Mouse (Mus musculus) left cerebral cortex, postnatal 14 days (tissue): ENCODE measurements around the gene Sccpdh. TPM values are rescaled to one million over a fixed set of nuclear protein-coding genes. Genes with fewer than 3 reads are reported as not detected.
"Not testable (repeated sequence)": the region's sequence is repeated elsewhere in the genome, so short reads cannot be mapped to it uniquely, and the experiment has no call there.

Experiments used
- DNase-seq, 2 experiments: peaks; one replicate each; pipeline ENCODE4 v3.0.0; 2021 to 2022; ENCODE audit warnings: low spot score in 2 of 2, mixed read lengths in 1 of 2
- intact Hi-C: fragments of 180-260 bp; cut with DNase I; formaldehyde crosslinking; loops from one replicate; pipeline ENCODE4 v1.15.1; 2025
- total RNA-seq, 2 experiments: library from RNA; stranded (reverse); gene quantifications; 2 replicates each; pipeline ENCODE4 v1.2.3; 2021

Gene Sccpdh
- total RNA-seq, 2 experiments from 2014 or later, result 58.6 to 61.2 TPM

DNA sequence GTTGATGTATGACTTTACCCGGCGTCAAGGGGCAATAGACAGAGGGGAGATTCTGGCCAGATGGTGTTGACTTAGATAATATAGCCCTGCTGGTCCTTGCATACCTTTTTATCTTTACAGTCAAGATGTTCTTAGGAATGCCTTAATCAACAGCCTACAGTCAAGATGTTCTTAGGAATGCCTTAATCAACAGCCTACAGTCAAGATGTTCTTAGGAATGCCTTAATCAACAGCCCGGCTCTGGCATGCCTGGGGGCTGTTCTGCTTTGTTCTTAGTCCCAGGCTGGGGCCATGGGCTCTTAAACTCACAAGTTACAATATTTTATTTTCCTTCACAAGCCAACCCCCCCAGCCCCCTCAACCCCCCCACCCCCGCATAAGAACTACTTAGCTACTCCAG, 47.3 kb downstream of the Sccpdh start:
- intact Hi-C loops, DNase-seq: not testable (repeated sequence)

GRCm38 (mm10) chr1:179715786-179716185, 47.8 kb downstream of the Sccpdh start:
- intact Hi-C loops, result no loop called here
- DNase-seq, result no peak

- intact Hi-C loops, result no loop called here
- DNase-seq, result no peak
Measured at GRCm38 (mm10) chr1:179722811-179723469, 54.9 kb downstream of the Sccpdh start.

DNA sequence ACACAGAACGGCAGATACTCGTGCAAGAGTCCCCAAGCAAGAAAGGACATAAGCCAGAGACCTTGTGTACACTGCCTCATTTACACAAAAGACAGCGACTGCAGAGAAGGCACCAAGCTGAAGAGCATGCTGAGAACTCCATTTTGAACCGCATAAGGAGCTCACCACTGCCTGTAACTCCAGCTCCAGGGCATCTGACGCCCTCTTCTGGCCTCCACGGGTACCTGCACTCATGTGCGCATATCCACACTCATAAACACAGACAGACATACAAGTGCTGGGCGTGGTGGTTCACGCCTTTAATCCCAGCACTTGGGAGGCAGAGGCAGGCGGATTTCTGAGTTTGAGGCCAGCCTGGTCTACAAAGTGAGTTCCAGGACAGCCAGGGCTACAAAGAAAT, 60.7 kb downstream of the Sccpdh start:
- intact Hi-C loops, result no loop called here
- DNase-seq, result no peak

GRCm38 (mm10) chr1:179731391-179731790, 63.4 kb downstream of the Sccpdh start:
- DNase-seq, result no peak
- intact Hi-C loops, result loop anchor here (10.0 kb wide), 1 partner anchor 87 kb away; no protein-coding TSS in a partner anchor

DNA sequence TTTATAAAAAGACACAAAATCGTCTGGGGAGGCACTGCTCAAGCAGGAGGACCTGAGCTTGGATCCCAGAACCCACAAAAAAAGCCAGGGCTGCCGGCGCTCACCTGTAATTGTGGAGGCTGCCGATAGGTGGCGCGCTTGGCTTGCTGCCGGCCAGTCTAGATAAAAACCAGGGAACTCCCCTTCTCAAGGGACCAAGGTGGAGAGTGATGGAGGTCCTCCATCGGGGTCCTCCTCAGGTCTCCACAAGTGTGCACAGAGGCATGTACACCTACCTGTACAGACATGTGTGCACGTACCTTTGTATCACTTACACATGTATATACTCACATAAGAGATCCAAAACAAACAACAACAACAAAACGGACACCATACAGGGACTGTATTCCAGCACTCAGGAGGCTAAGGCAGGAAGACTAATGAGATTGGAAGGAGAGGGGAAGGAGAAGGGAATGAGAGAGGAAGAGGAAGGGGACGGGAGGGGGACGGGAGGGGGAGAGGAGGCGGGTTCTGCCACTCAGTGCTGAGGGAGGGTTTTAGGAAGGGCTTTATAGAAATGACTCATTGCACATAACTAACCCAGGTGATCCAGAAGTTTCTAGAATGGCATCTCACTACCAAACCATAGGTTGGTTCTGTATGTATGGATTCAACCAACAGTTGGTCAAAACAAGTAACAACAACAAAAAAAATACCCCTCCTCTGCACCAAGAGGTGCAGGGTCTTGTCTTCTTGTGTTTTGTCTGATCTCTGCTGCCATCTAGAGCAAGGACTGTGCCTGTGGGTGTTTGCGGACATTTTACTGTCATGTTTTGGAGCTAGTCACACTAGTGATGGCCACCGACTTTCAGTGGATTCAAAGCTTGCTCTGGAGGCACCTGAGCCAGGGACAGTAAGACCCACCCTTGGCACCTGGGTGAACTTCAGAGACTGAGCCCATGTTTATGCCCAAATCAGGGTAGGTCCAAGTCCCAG, 66.8 kb downstream of the Sccpdh start:
- DNase-seq, result peak; percentile 59 to 69
- intact Hi-C loops, result loop anchor here (5.0 to 10.0 kb wide), 2 partner anchors 90 to 217 kb away; partner anchors contain the start of gene Smyd3

GRCm38 (mm10) chr1:179736483-179736882, 68.5 kb downstream of the Sccpdh start:
- intact Hi-C loops, result loop anchor here (5.0 to 10.0 kb wide), 2 partner anchors 92 to 219 kb away; partner anchors contain the start of gene Smyd3
- DNase-seq, result no peak

Other genes with a start within 250 kb of the Sccpdh start
- gene Smyd3, start 150.2 kb upstream of the Sccpdh start, total RNA-seq, result 10 to 100 TPM; 19.1 to 20.6 TPM
- 10 to 100 TPM; 22.3 to 27.0 TPM for gene Tfb2m, start 121.9 kb upstream of the Sccpdh start, total RNA-seq
- 10 to 100 TPM; 33.8 to 34.1 TPM for gene Cnst, start 121.8 kb upstream of the Sccpdh start, total RNA-seq
- gene Kif28, start 77.1 kb downstream of the Sccpdh start, total RNA-seq, result under 1 TPM; 0.13 TPM
- gene Gm10518, start 135.2 kb downstream of the Sccpdh start, total RNA-seq, result not detected
- 10 to 100 TPM; 24.6 to 28.4 TPM for gene Ahctf1, start 135.5 kb downstream of the Sccpdh start, total RNA-seq